Mouse (Mus musculus): Measurements from ENCODE around the gene Rab6b. TPM values are rescaled to one million over a fixed set of nuclear protein-coding genes. Genes with fewer than 3 reads are reported as not detected.
A peak's percentile ranks its signal among the peaks of the same experiment; 100 is the strongest.

Gene Rab6b
- total and polyA plus RNA-seq, 3 experiments = not detected

DNA sequence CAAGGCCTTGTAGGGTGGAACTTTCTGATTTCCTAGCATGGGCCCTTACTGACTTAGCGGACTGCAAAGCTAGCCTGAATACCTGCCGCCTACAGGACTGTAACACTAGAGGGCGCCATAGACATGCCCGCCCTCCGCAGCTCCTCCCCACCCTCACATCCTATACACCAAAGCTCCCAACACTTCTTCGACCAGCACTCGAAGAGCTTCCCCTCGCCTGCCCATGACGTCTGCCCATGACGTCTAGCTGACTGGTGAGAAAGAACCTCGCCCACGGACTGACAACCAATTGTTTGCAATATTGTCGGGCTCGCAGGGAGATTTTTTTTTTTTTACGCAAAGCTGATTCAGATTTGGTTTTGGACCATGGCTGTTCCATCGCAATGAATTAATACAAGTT, 96.3 kb downstream of the Rab6b start (continued):
- TF ChIP-seq HCFC1 (IDR thresholded peaks at IDR 0.05; ENCODE audit: low read depth, low read length) = peak; percentile 49
- no peak for TF ChIP-seq NRF1 (IDR thresholded peaks at IDR 0.05; ENCODE audit: insufficient read depth, low read depth, low read length, poor library complexity, severe bottlenecking)
- TF ChIP-seq MAZ (IDR thresholded peaks at IDR 0.05; ENCODE audit: low read depth, low read length) = peak; percentile 82
- TF ChIP-seq RAD21 (IDR thresholded peaks at IDR 0.05; ENCODE audit: low read depth, low read length) = peak; percentile 77
- TF ChIP-seq CHD1 (IDR thresholded peaks at IDR 0.05; ENCODE audit: low read depth, low read length) = no peak
- TF ChIP-seq ZKSCAN1 (IDR thresholded peaks at IDR 0.05; ENCODE audit: low read depth, low read length) = no peak
- TF ChIP-seq EP300 (IDR thresholded peaks at IDR 0.05; ENCODE audit: low read depth in 1 of 2, low read length in 2 of 2) = no peak
- no peak for TF ChIP-seq MYB (IDR thresholded peaks at IDR 0.05; ENCODE audit: low read depth, low read length)
- TF ChIP-seq MAFK (IDR thresholded peaks at IDR 0.05; ENCODE audit: borderline replicate concordance, low read depth, low read length) = no peak
- TF ChIP-seq MXI1 (IDR thresholded peaks at IDR 0.05; ENCODE audit: low read depth, low read length) = no peak

DNA sequence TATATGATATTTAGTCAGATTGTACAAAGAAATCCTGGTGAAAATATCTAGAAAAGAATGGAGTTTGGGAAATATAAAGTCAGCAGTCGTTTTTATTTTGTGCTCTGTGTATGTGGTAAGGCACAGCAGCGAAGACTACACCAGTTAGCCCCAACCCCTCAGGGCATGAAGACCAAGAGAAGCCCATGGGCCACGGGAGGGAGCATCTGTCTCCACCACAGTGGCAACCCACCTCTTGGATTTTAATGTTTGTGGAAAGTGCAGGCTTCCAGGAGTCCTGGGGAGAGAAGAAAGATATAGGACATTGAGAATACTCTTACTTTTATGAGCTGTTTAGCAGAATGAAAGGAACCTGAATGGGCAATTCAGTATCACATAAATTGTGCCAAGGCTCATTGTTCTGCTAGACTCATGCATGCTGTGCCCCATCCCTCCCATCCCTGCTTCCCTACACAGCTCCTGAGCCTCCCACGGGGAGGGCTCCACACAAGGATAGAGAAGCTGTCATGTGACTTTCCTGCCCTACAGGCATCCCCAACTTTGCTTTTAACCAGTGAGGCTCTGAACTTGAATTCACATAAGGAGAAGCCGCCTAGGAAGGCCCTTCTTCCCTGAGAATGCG, 97.3 kb downstream of the Rab6b start:
- no peak overlapping the region for H3K4me3 ChIP-seq (ENCODE audit: control insufficient read depth in 1 of 2, insufficient read depth in 1 of 2, low read depth in 2 of 2, low read length in 2 of 2)
- H3K27me3 ChIP-seq (ENCODE audit: control insufficient read depth in 1 of 2, insufficient read depth in 2 of 2, low read length in 2 of 2) = no peaks in the 10 kb centered on the region; a peak in 1 of 4 replicates
- H3K4me1 ChIP-seq (ENCODE audit: control insufficient read depth in 1 of 2, insufficient read depth in 2 of 2, low read length in 2 of 2) = 0 out of 4 replicates have a peak, but pooled peaks cover 0 to 7% of the 10 kb centered on the region in 2 experiments
- peaks cover 0 to 3% of the 10 kb centered on the region in 2 experiments; a peak in 2 of 4 replicates for H3K36me3 ChIP-seq (ENCODE audit: control insufficient read depth in 1 of 2, insufficient read depth in 2 of 2, low read length in 2 of 2)
- TF ChIP-seq ZNF384 (IDR thresholded peaks at IDR 0.05; ENCODE audit: low read depth, low read length) (no peak), NRF1 (IDR thresholded peaks at IDR 0.05; ENCODE audit: insufficient read depth, low read depth, low read length, poor library complexity, severe bottlenecking) (no peak), POLR2A (IDR thresholded peaks at IDR 0.05; ENCODE audit: control insufficient read depth in 1 of 2, insufficient read depth in 1 of 2, low read depth in 1 of 2, low read length in 2 of 2, poor library complexity in 1 of 2) (no peak), USF1 (IDR thresholded peaks at IDR 0.05; ENCODE audit: low read depth, low read length) (no peak), EP300 (IDR thresholded peaks at IDR 0.05; ENCODE audit: low read depth in 1 of 2, low read length in 2 of 2) (no peak), MEF2A (IDR thresholded peaks at IDR 0.05; ENCODE audit: extremely low read depth, insufficient replicate concordance, low read depth, low read length, poor library complexity, severe bottlenecking) (no peak)
- H3K9ac ChIP-seq (ENCODE audit: control insufficient read depth, low read depth, low read length, poor library complexity, severe bottlenecking) = no peak overlapping the region
- no peak overlapping the region for H3K27ac ChIP-seq (ENCODE audit: control insufficient read depth, low read depth, low read length)
- H3K9me3 ChIP-seq (replicated peaks; ENCODE audit: insufficient read depth, low read length) = no peaks in the 10 kb centered on the region
- no peaks in the 10 kb centered on the region for H3K79me2 ChIP-seq (ENCODE audit: control insufficient read depth, insufficient read depth, low read length, poor library complexity)
- no peak for DNase-seq (ENCODE audit: low read depth, low spot score)

DNA sequence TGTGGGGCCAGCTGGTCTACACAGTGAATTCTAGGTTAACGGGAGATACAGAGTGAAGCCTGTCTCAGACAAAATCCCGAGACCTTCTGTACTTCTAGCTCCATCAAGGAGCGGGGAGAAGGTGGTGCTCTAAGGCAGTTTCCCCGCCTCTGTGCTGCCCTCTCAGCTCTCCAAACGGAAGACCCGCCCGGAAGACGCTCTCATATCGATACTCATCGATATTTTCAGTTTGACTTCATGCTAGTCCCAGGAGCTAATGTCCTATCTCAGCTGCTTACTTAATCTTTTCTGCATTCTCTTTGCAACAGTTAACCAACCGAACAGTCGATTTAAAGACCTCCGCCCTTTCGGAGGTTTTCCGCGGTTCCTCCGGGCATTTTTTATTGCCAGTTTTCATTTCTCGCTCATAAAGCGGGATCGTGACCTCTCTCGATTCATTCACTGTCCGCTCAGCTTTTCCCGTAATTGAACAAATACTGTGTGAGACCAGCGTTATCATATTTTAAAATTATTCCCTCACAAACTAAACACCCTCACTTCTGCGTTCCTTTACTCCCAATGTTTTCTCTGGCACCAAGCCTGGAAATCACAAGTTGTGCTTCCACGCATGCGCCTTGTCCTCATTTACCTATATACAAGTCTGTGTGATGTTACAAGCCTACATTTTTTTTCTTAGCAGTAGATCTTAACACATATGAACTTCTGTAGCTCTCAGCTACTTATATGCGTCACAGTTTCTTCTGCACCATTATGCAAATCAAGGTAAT, 101.2 kb downstream of the Rab6b start:
- no peak overlapping the region for H3K4me3 ChIP-seq (ENCODE audit: control insufficient read depth in 1 of 2, insufficient read depth in 1 of 2, low read depth in 2 of 2, low read length in 2 of 2)
- no peaks in the 10 kb centered on the region for H3K36me3 ChIP-seq (ENCODE audit: control insufficient read depth in 1 of 2, insufficient read depth in 2 of 2, low read length in 2 of 2)
- H3K9me3 ChIP-seq (replicated peaks; ENCODE audit: insufficient read depth, low read length) = no peaks in the 10 kb centered on the region
- H3K27me3 ChIP-seq (ENCODE audit: control insufficient read depth in 1 of 2, insufficient read depth in 2 of 2, low read length in 2 of 2) = no peaks in the 10 kb centered on the region; a peak in 2 of 4 replicates
- H3K9ac ChIP-seq (ENCODE audit: control insufficient read depth, low read depth, low read length, poor library complexity, severe bottlenecking) = no peak overlapping the region
- no peaks in the 10 kb centered on the region for H3K79me2 ChIP-seq (ENCODE audit: control insufficient read depth, insufficient read depth, low read length, poor library complexity)
- no peak for DNase-seq (ENCODE audit: low read depth, low spot score)
- no peak for TF ChIP-seq ZMIZ1 (IDR thresholded peaks at IDR 0.05; ENCODE audit: low read depth, low read length)
- no peak for TF ChIP-seq POLR2AphosphoS2 (IDR thresholded peaks at IDR 0.05; ENCODE audit: low read length)
- no peak for TF ChIP-seq ZKSCAN1 (IDR thresholded peaks at IDR 0.05; ENCODE audit: low read depth, low read length)
- TF ChIP-seq RAD21 (IDR thresholded peaks at IDR 0.05; ENCODE audit: low read depth, low read length) = no peak
- no peak for TF ChIP-seq CTCF (IDR thresholded peaks at IDR 0.05 in 2 of 3, conservative IDR thresholded peaks at IDR 0.05 in 1 of 3; ENCODE audit: control insufficient read depth in 1 of 3, insufficient read depth in 1 of 3, low read depth in 2 of 3, low read length in 3 of 3, poor library complexity in 1 of 3, severe bottlenecking in 1 of 3)
- TF ChIP-seq MAFK (IDR thresholded peaks at IDR 0.05; ENCODE audit: borderline replicate concordance, low read depth, low read length) = no peak
- no peak for TF ChIP-seq POLR2A (IDR thresholded peaks at IDR 0.05; ENCODE audit: control insufficient read depth in 1 of 2, insufficient read depth in 1 of 2, low read depth in 1 of 2, low read length in 2 of 2, poor library complexity in 1 of 2)
- TF ChIP-seq BHLHE40 (IDR thresholded peaks at IDR 0.05; ENCODE audit: borderline replicate concordance, low read depth, low read length) = no peak
- TF ChIP-seq ETS1 (IDR thresholded peaks at IDR 0.05; ENCODE audit: low read depth, low read length) = no peak
- TF ChIP-seq GABPA (IDR thresholded peaks at IDR 0.05; ENCODE audit: low read depth, low read length) = no peak
- no peak for TF ChIP-seq EP300 (IDR thresholded peaks at IDR 0.05; ENCODE audit: low read depth in 1 of 2, low read length in 2 of 2)
- TF ChIP-seq USF2 (IDR thresholded peaks at IDR 0.05; ENCODE audit: borderline replicate concordance in 1 of 2, insufficient read depth in 1 of 2, low read depth in 1 of 2, low read length in 2 of 2) = no peak
- TF ChIP-seq ZNF384 (IDR thresholded peaks at IDR 0.05; ENCODE audit: low read depth, low read length) = no peak
- no peak for TF ChIP-seq POLR2AphosphoS5 (IDR thresholded peaks at IDR 0.05; ENCODE audit: borderline replicate concordance, low read depth, low read length)
- no peak for TF ChIP-seq GATA1 (IDR thresholded peaks at IDR 0.05; ENCODE audit: low read depth, low read length)
- TF ChIP-seq NELFE (IDR thresholded peaks at IDR 0.05; ENCODE audit: low read depth, low read length) = no peak
- no peaks in the 10 kb centered on the region for H3K4me1 ChIP-seq (ENCODE audit: control insufficient read depth in 1 of 2, insufficient read depth in 2 of 2, low read length in 2 of 2)
- H3K27ac ChIP-seq (ENCODE audit: control insufficient read depth, low read depth, low read length) = no peak overlapping the region
